Mouse (Mus musculus): ENCODE data around the gene Gm3486. TPM values are rescaled to one million over a fixed set of nuclear protein-coding genes. Genes with fewer than 3 reads are reported as not detected.
"Not testable (repeated sequence)": the region's sequence is repeated elsewhere in the genome, so short reads cannot be mapped to it uniquely, and the experiment has no call there.

The Gm3486 gene
- polyA plus RNA-seq (2015; fragmentation: Nextera tagmentation; extraction: Ambion mirVana) = not detected in 2 replicates

- not testable (repeated sequence) for H3K27ac ChIP-seq; H3K4me1 ChIP-seq; H3K36me3 ChIP-seq; ATAC-seq (ENCODE audit: insufficient number of reproducible peaks, low FRiP score, low TSS enrichment, low read depth); H3K9me3 ChIP-seq; H3K9ac ChIP-seq; H3K27me3 ChIP-seq; H3K4me2 ChIP-seq; H3K4me3 ChIP-seq
These were observed at the start of gene Gm3486 for GRCm38 (mm10) chr14:41489385-41489784. Gene Gm3486 (minus strand): TSS chr14:41489485.

DNA sequence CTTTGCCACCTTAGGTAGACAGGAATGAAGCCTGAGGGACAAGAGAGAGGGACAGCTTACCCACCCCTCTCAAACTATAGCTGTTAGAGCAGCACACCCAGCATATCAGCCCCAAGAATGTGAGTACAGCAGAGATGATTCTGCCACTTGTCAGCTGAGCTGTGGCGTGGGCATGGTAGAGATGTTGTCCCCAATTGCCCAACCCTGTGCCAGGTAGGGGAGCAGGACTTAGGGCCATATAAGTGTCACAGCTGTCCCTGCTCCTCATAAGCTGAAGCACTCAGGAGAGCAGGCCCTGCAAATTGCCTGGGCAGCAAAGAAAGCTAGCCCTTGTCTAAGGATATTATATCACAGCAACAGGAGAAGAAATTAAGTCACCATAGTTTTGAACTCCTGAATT lies 35.4 kb upstream of the Gm3486 start:
- H3K4me3 ChIP-seq; H3K27ac ChIP-seq; ATAC-seq (ENCODE audit: insufficient number of reproducible peaks, low FRiP score, low TSS enrichment, low read depth); H3K36me3 ChIP-seq; H3K9me3 ChIP-seq; H3K27me3 ChIP-seq; H3K9ac ChIP-seq; H3K4me2 ChIP-seq; H3K4me1 ChIP-seq: not testable (repeated sequence)
- 76% methylated on average over 1 of the region's 1 CpGs for WGBS

GRCm38 (mm10) chr14:41520683-41521082 lies 31.4 kb upstream of the Gm3486 start:
- H3K9me3 ChIP-seq; H3K9ac ChIP-seq; H3K4me2 ChIP-seq; ATAC-seq (ENCODE audit: insufficient number of reproducible peaks, low FRiP score, low TSS enrichment, low read depth); H3K27ac ChIP-seq; H3K27me3 ChIP-seq; H3K36me3 ChIP-seq; H3K4me1 ChIP-seq; H3K4me3 ChIP-seq: not testable (repeated sequence)
- 68% methylated on average over 5 of the region's 5 CpGs for WGBS

DNA sequence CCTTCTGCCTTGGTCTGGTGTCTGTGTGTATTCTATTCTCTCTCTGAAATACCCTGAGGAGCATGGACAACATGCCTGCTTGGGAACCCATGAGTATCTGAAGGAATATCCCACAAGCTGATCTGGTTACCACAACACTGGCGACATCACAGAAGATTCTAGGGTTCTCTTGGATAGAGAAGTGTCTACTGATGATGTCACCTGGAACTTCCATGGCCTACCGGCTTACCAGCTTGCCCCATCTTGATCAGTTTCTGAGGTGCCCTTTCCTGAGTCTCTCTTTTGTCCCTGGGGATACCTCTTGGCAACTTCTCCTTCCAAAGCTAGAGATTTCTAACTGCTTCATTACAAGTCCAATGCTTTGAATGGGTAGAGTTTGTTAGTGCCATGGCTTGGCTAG lies 35.9 kb downstream of the Gm3486 start, which contains the start of gene Gm7954:
Gene Gm7954, minus strand, starts transcription at position 101 of the 400 bp plus-strand sequence.
- not testable (repeated sequence) for H3K27me3 ChIP-seq

More for the DNA sequence above, 35.9 kb downstream of the Gm3486 start, which contains the start of gene Gm7954:
- not testable (repeated sequence) for H3K4me3 ChIP-seq; ATAC-seq (ENCODE audit: insufficient number of reproducible peaks, low FRiP score, low TSS enrichment, low read depth); H3K4me2 ChIP-seq; H3K27ac ChIP-seq; H3K9ac ChIP-seq; H3K9me3 ChIP-seq; H3K36me3 ChIP-seq; H3K4me1 ChIP-seq
- 92% methylated on average over 2 of the region's 2 CpGs for WGBS

Other genes with a start within 250 kb of the Gm3486 start
- not detected in 2 replicates for gene Gm2832, start 210.7 kb downstream of the Gm3486 start, polyA plus RNA-seq (2015; fragmentation: Nextera tagmentation; extraction: Ambion mirVana)
- not detected in 2 replicates for gene Gm5798, start 140.9 kb downstream of the Gm3486 start, polyA plus RNA-seq (2015; fragmentation: Nextera tagmentation; extraction: Ambion mirVana)
- gene Gm7945, start 103.1 kb downstream of the Gm3486 start, polyA plus RNA-seq (2015; fragmentation: Nextera tagmentation; extraction: Ambion mirVana) = not detected in 2 replicates
- not detected in 2 replicates for gene Gm6482, start 81.2 kb downstream of the Gm3486 start, polyA plus RNA-seq (2015; fragmentation: Nextera tagmentation; extraction: Ambion mirVana)
- gene Gm7954, start 36.0 kb downstream of the Gm3486 start, polyA plus RNA-seq (2015; fragmentation: Nextera tagmentation; extraction: Ambion mirVana) = not detected in 2 replicates
- gene Gm7970, start 66.1 kb upstream of the Gm3486 start, polyA plus RNA-seq (2015; fragmentation: Nextera tagmentation; extraction: Ambion mirVana) = not detected in 2 replicates
- gene 1700049E17Rik2, start 83.7 kb upstream of the Gm3486 start, polyA plus RNA-seq (2015; fragmentation: Nextera tagmentation; extraction: Ambion mirVana) = not detected in 2 replicates
- not detected in 2 replicates for gene Gm3072, start 135.1 kb upstream of the Gm3486 start, polyA plus RNA-seq (2015; fragmentation: Nextera tagmentation; extraction: Ambion mirVana)
- gene Gm3676, start 157.0 kb upstream of the Gm3486 start, polyA plus RNA-seq (2015; fragmentation: Nextera tagmentation; extraction: Ambion mirVana) = not detected in 2 replicates
- not detected in 2 replicates for gene Gm8068, start 212.4 kb upstream of the Gm3486 start, polyA plus RNA-seq (2015; fragmentation: Nextera tagmentation; extraction: Ambion mirVana)